Mouse (Mus musculus): ENCODE measurements around the gene Gm37240.

- no peak for TF ChIP-seq CTCF (IDR thresholded peaks at IDR 0.05; ENCODE audit: low read depth, low read length)
- no peak for TF ChIP-seq GATA1 (IDR thresholded peaks at IDR 0.05; ENCODE audit: borderline replicate concordance, low read length)
Observed at GRCm38 (mm10) chr3:85222046-85222445, 665.3 kb downstream of the Gm37240 start.
